ENCODE assay signal across 7 mouse cellular contexts in the genomic region with DNA sequence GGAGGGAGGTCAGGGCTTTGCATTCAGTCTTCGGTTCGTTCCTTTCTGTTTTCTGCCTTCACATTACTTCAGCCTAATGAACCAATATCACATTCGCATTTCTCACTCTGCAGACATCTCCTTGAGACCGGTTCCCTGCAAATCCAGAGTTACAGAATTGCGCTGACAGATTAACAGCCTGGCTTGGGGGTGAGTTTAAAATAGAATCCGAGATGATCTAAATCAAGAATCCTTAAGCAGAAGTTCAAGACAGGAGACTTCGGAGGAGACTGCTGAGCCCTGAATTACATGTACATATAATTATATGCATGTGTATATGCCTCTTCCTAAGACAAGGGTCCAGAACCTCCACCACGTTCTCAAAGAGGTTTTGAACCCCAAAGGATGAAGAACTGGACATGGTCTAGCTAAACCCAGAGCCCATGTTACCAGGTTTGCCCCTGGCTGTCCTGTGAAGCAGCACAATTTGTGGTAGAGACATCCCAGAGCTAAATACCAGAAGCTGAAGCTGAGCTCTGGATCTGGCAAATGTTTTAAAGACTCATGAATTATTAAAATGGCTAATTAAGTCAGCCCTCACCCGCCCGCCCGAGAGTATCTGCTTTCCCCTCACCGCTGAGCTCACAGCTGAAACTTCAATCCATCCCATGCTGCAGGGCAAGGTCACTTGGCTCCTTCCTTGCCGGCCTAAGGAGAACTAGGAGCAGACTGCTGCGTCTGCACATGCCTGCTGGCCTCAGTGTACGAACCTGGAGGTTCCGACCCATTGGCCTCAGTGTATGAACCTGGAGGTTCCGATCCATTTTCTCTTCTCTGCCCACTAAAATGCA. TPM values are rescaled to one million over a fixed set of nuclear protein-coding genes. Genes with fewer than 3 reads are reported as not detected.
DNase-seq lines count a peak whose midpoint lies in the region; ATAC-seq lines count a peak whose summit lies in the region.

No protein-coding gene starts in this region.

- peak overlapping the region; percentile 31 for H3K4me2 ChIP-seq in hindbrain, embryonic 14.5 days (replicated peaks)
- H3K4me2 ChIP-seq in liver, embryonic 12.5 days: peak overlapping the region; percentile 58

- peak; percentile 51 for DNase-seq in MN1 (ENCODE audit: low spot score)
- DNase-seq in embryo, embryonic 10 days (ENCODE audit: low spot score): peak; percentile 46
- peak; percentile 50 for DNase-seq in hindbrain, embryonic 14.5 days (ENCODE audit: low spot score)
- DNase-seq in c-Kit-positive CD71-positive TER-119-positive erythroid progenitor cells, embryonic 14.5 days (ENCODE audit: low spot score): no peak
- no peak for DNase-seq in spleen, postnatal 4 days (ENCODE audit: low spot score in 2 of 2)

- ATAC-seq in hindbrain, embryonic 14.5 days (ENCODE audit: low FRiP score): peak; percentile 56; the same call in 1 of the 2 replicates
- no peak for ATAC-seq in liver, embryonic 12.5 days
- no peak for ATAC-seq in megakaryocyte-erythroid progenitor cell, adult 5-6 weeks (replicated peaks; ENCODE audit: low FRiP score, low TSS enrichment, poor library complexity, severe bottlenecking)

- no peak overlapping the region for H3K4me3 ChIP-seq in hindbrain, embryonic 14.5 days (replicated peaks; ENCODE audit: low read length)
- no peak overlapping the region for H3K4me3 ChIP-seq in liver, embryonic 12.5 days

- no peaks in the 10 kb centered on the region for H3K36me3 ChIP-seq in hindbrain, embryonic 14.5 days (replicated peaks; ENCODE audit: control insufficient read depth, insufficient read depth)
- no peaks in the 10 kb centered on the region for H3K36me3 ChIP-seq in liver, embryonic 12.5 days

- H3K9me3 ChIP-seq in hindbrain, embryonic 14.5 days (ENCODE audit: control insufficient read depth, low read length): no peaks in the 10 kb centered on the region
- no peaks in the 10 kb centered on the region for H3K9me3 ChIP-seq in liver, embryonic 12.5 days (replicated peaks)

- H3K4me1 ChIP-seq in hindbrain, embryonic 14.5 days (replicated peaks; ENCODE audit: control insufficient read depth, insufficient read depth, low read length): peaks cover 42% of the 10 kb centered on the region
- peaks cover 29% of the 10 kb centered on the region for H3K4me1 ChIP-seq in liver, embryonic 12.5 days

- H3K27ac ChIP-seq in hindbrain, embryonic 14.5 days: peak overlapping the region; percentile 45
- no peak overlapping the region for H3K27ac ChIP-seq in liver, embryonic 12.5 days

- WGBS in hindbrain, embryonic 14.5 days: 18% methylated on average over 17 of the region's 17 CpGs
- WGBS in liver, embryonic 12.5 days (ENCODE audit: insufficient replicate concordance): 41% methylated on average over 17 of the region's 17 CpGs

- H3K9ac ChIP-seq in hindbrain, embryonic 14.5 days: peak overlapping the region; percentile 30; the same call in 1 of the 2 replicates
- no peak overlapping the region for H3K9ac ChIP-seq in liver, embryonic 12.5 days

- H3K27me3 ChIP-seq in hindbrain, embryonic 14.5 days (ENCODE audit: control insufficient read depth, insufficient read depth, low read length): no peaks in the 10 kb centered on the region
- H3K27me3 ChIP-seq in liver, embryonic 12.5 days (replicated peaks): peaks cover 34% of the 10 kb centered on the region

RNA-seq across cellular contexts. Expression of a gene that starts 14.1 kb away (rescaled TPM):
- 2,858 and 2,871 TPM in 2 replicates for polyA plus RNA-seq in hindbrain, embryonic 14.5 days (2014; fragmentation: Nextera tagmentation; extraction: Ambion mirVana)
- polyA plus RNA-seq in liver, embryonic 12.5 days (2016; fragmentation: Nextera tagmentation; extraction: Ambion mirVana): 401 and 435 TPM in 2 replicates
- 286 and 288 TPM in 2 replicates for total RNA-seq in megakaryocyte-erythroid progenitor cell, adult 5-6 weeks (2014; fragmentation: Nextera tagmentation)
- total RNA-seq in megakaryocyte-erythroid progenitor cell, adult 5-6 weeks (2017): 970 and 1,345 TPM in 2 replicates

RNA-seq across cellular contexts. Expression of a gene that starts 33.3 kb away (rescaled TPM):
- not detected in 2 replicates for polyA plus RNA-seq in hindbrain, embryonic 14.5 days (2014; fragmentation: Nextera tagmentation; extraction: Ambion mirVana)
- not detected in 2 replicates for polyA plus RNA-seq in liver, embryonic 12.5 days (2016; fragmentation: Nextera tagmentation; extraction: Ambion mirVana)
- not detected in 2 replicates for total RNA-seq in megakaryocyte-erythroid progenitor cell, adult 5-6 weeks (2014; fragmentation: Nextera tagmentation)
- not detected in 2 replicates for total RNA-seq in megakaryocyte-erythroid progenitor cell, adult 5-6 weeks (2017)

Comparison
In these comparisons a context has a peak if more than half of its experiments do, and no peak if none do; other contexts are left out.
1. DNase-seq: peak in MN1 (single experiment), embryo, embryonic 10 days (single experiment) and hindbrain, embryonic 14.5 days (single experiment); none in c-Kit-positive CD71-positive TER-119-positive erythroid progenitor cells, embryonic 14.5 days (single experiment) and spleen, postnatal 4 days (0 of 2).